Mouse (Mus musculus) embryonic fibroblast, embryonic 13.5 days (primary cell): ENCODE data around the gene Cbwd1.

Experiments
- CTCF ChIP-seq: IDR thresholded peaks from 2 replicates; pipeline ENCODE4 v1.5.1; 2011; ENCODE audit warnings: mild to moderate bottlenecking, control low read depth, low read length, moderate library complexity, borderline replicate concordance; ENCODE audit not compliant: insufficient read depth
- POLR2A ChIP-seq: IDR thresholded peaks from 2 replicates; pipeline ENCODE4 v1.6.1; 2011; ENCODE audit warnings: low read depth, mild to moderate bottlenecking, control low read depth, low read length, moderate library complexity

DNA sequence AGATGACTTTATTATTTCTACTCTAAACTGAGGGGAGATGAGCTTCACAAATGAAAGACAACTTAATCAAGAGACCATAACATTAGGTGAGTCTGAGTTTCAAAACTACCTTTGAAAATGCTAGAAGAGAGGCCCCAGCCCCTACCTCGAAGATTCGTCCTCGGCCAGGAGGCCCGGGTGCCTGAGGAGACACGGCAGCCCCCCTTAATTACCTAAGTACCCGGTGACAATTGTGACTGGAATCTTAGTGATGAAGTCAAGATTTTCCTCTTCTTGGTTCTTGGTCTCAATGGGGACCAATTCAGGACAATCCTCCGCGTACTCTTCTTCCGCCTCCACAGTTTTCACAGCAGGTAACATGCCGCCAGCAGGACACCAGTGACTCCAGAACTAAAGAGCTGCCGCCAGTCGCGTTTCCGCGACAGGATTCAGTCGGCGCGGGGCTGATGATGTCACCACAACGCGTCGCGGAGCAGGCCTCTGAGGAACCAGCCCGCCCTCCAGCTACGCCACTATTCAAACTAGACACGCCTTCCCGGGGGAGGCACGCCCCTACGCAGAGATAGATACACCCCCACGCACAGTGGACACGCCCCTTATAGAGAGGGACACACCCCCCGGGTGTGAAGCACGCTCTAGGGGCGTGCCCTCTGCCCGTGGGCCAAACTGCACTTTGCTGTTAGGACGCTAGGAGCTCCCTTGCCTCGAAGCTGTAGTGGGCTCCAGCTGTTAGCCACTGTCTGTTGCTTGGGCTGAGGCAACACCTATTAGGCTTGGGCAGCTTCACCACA lies at the start of gene Cbwd1:
- TF ChIP-seq POLR2A (peak; percentile 91), CTCF (peak; percentile 93)
